Mouse (Mus musculus) heart, postnatal 0 days (tissue): ENCODE data around the gene Vmn2r107. TPM values are rescaled to one million over a fixed set of nuclear protein-coding genes. Genes with fewer than 3 reads are reported as not detected.

Experiments
- ATAC-seq: fragments of 200-750 bp; cut with Nextera tagmentation; 2 replicates; pipeline ENCODE4 v1.8.0; 2017; ENCODE audit warnings: low read depth, moderate number of reproducible peaks, moderate library complexity; ENCODE audit not compliant: insufficient read depth
- DNase-seq: peaks from one replicate; pipeline ENCODE4 v3.0.0-alpha.2; 2016; ENCODE audit warnings: low spot score
- H3K27ac ChIP-seq: fragments of 300-500 bp; sonication (generic); 2 replicates; pipeline ENCODE4 v1.5.1; 2014; ENCODE audit warnings: low read depth, mild to moderate bottlenecking
- H3K27me3 ChIP-seq: fragments of 300-500 bp; sonication (generic); 2 replicates; pipeline ENCODE4 v1.6.1; 2014; ENCODE audit warnings: low read length, mixed read lengths; ENCODE audit not compliant: control insufficient read depth, insufficient read depth
- H3K36me3 ChIP-seq: fragments of 300-500 bp; sonication (generic); replicated peaks from 2 replicates; pipeline ENCODE4 v1.6.1; 2014; ENCODE audit warnings: low read length, mixed read lengths; ENCODE audit not compliant: control insufficient read depth, insufficient read depth
- H3K4me1 ChIP-seq: fragments of 300-500 bp; sonication (generic); 2 replicates; pipeline ENCODE4 v1.6.1; 2014; ENCODE audit warnings: antibody characterized with exemption; ENCODE audit not compliant: control insufficient read depth, insufficient read depth
- H3K4me2 ChIP-seq: fragments of 300-500 bp; sonication (generic); 2 replicates; pipeline ENCODE4 v1.6.1; 2014; ENCODE audit warnings: low read depth, mild to moderate bottlenecking, low read length, moderate library complexity
- H3K4me3 ChIP-seq: fragments of 300-500 bp; sonication (generic); 2 replicates; pipeline ENCODE4 v1.5.1; 2014; ENCODE audit warnings: low read depth, low read length
- H3K9ac ChIP-seq: fragments of 300-500 bp; sonication (generic); replicated peaks from 2 replicates; pipeline ENCODE4 v1.6.1; 2014; ENCODE audit warnings: low read depth, low read length, mixed read lengths
- H3K9me3 ChIP-seq: fragments of 300-500 bp; sonication (generic); replicated peaks from 2 replicates; pipeline ENCODE4 v1.6.1; 2016; ENCODE audit warnings: low read length; ENCODE audit not compliant: control insufficient read depth
- CTCF ChIP-seq: IDR thresholded peaks from 2 replicates; pipeline ENCODE4 v1.5.1; 2016; ENCODE audit warnings: antibody characterized with exemption, control low read depth, low read depth
- EP300 ChIP-seq: IDR thresholded peaks from 2 replicates; pipeline ENCODE4 v1.6.1; 2016; ENCODE audit warnings: antibody characterized with exemption, low read depth
- WGBS: fragments of 180-500 bp; shearing (Covaris S2); extraction: QIAGEN DNeasy Blood & Tissue Kit; methylation state at CpG from one replicate; pipeline ENCODE4 v1.1.7; 2014; 5-methylcytosine and 5-hydroxymethylcytosine counted together
- polyA plus RNA-seq: library from polyadenylated mRNA; unstranded; fragments of >200 nt; fragmentation: Nextera tagmentation; extraction: Ambion mirVana; gene quantifications from 2 replicates; pipeline ENCODE4 v1.2.1, GENCODE M21; 2015
- total RNA-seq: library from RNA; depleted of rRNA; stranded (reverse); fragments of >200 nt; gene quantifications from 2 replicates; pipeline ENCODE4 v1.2.3, GENCODE M21; 2014; ENCODE audit warnings: low replicate concordance; rRNA removed

Gene Vmn2r107
- not detected in 2 replicates for total RNA-seq
- polyA plus RNA-seq: not detected in 2 replicates

DNA sequence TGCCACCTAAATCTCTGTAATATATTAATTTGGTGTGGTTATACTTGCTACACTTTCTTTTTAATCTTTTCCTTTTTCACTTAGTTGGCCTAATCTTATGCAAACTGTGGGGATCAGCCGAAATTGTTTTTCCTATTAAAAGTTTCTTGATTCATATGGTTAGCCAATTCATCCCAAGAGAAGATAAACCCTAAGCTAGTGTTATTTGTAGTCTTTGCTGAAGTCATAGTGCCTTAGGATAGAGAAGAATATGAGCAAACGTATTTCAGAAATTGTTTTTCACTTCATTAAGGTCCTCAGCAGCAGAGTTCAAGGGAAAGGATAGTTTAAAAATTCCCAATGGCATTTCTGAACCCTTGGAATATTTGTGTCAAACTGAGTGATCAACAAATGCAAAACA lies at the start of gene Vmn2r107:
Vmn2r107 (plus strand) TSS at position 301 of the 400 bp plus-strand sequence.
- Histone ChIP-seq H3K4me1 (no peaks in the 10 kb centered on the region), H3K27ac (no peak within 1 kb of the TSS), H3K4me3 (no peak within 1 kb of the TSS), H3K36me3 (no peaks in the 10 kb centered on the region), H3K9me3 (no peaks in the 10 kb centered on the region), H3K4me2 (no peak within 1 kb of the TSS), H3K27me3 (no peaks in the 10 kb centered on the region), H3K9ac (no peak within 1 kb of the TSS)
- no peak for DNase-seq
- ATAC-seq: no peak
- TF ChIP-seq CTCF (no peak), EP300 (no peak)
- WGBS: 46% methylated on average over 2 of the region's 2 CpGs

GRCm38 (mm10) chr17:20305790-20306189 lies 39.3 kb upstream of the Vmn2r107 start:
- WGBS: 71% methylated on average over 1 of the region's 1 CpGs
- no peak for ATAC-seq

DNA sequence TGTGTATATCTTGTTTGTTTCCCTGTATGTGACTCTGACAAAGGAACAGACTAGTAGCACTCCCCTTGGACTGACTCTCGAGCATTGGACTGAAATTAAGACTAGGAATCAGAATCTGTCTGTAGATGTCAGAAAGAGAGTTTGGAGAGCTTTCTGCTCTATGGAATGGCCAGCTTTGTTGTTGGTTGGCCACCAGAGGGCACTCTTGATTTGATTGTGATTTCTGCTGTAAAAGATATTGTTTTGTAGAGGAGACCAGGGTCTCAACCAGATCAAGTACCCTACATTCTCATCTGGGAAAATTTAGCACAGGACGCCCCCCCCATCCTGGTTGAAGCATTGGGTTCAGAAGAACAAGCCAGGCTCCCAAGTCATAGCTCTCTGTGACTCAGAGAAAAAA lies 54.1 kb downstream of the Vmn2r107 start:
- no peaks in the 10 kb centered on the region for H3K4me1 ChIP-seq

More at GRCm38 (mm10) chr17:20305790-20306189, 39.3 kb upstream of the Vmn2r107 start:
- DNase-seq: no peak
- Histone ChIP-seq H3K9ac (no peak overlapping the region), H3K36me3 (no peaks in the 10 kb centered on the region), H3K4me2 (no peak overlapping the region), H3K4me1 (no peaks in the 10 kb centered on the region), H3K27me3 (no peaks in the 10 kb centered on the region), H3K4me3 (no peak overlapping the region), H3K9me3 (peaks cover 3% of the 10 kb centered on the region; the same call in 1 of the 2 replicates), H3K27ac (no peak overlapping the region)
- TF ChIP-seq CTCF (no peak), EP300 (no peak)

GRCm38 (mm10) chr17:20413846-20414245 lies 68.8 kb downstream of the Vmn2r107 start, which contains the start of gene Vmn1r224:
Vmn1r224 (plus strand) TSS chr17:20414146.
- DNase-seq (no peak), ATAC-seq (no peak)
- peaks cover 4% of the 10 kb centered on the region; the same call in 1 of the 2 replicates for H3K9me3 ChIP-seq
- H3K27ac ChIP-seq: no peak within 1 kb of the TSS
- H3K27me3 ChIP-seq: no peaks in the 10 kb centered on the region
- 19% methylated on average over 1 of the region's 1 CpGs for WGBS
- no peak within 1 kb of the TSS for H3K4me3 ChIP-seq
- TF ChIP-seq EP300 (no peak), CTCF (no peak)
- H3K4me2 ChIP-seq: no peak within 1 kb of the TSS
- H3K36me3 ChIP-seq: no peaks in the 10 kb centered on the region
- H3K9ac ChIP-seq: no peak within 1 kb of the TSS
- no peaks in the 10 kb centered on the region for H3K4me1 ChIP-seq

More for the DNA sequence above, 54.1 kb downstream of the Vmn2r107 start:
- Histone ChIP-seq H3K27ac (no peak overlapping the region), H3K9me3 (peaks cover 12% of the 10 kb centered on the region; the same call in 1 of the 2 replicates), H3K9ac (no peak overlapping the region), H3K27me3 (no peaks in the 10 kb centered on the region), H3K4me3 (no peak overlapping the region), H3K4me2 (no peak overlapping the region), H3K36me3 (no peaks in the 10 kb centered on the region)
- no peak for DNase-seq
- ATAC-seq: no peak
- 28% methylated on average over 2 of the region's 2 CpGs for WGBS
- TF ChIP-seq CTCF: no peak
- no peak for TF ChIP-seq EP300

Other genes starting within 250 kb of the Vmn2r107 start
- gene Fpr-rs7, start 231.0 kb upstream of the Vmn2r107 start, total RNA-seq: not detected in 2 replicates
- not detected in 2 replicates for gene Fpr-rs7, start 231.0 kb upstream of the Vmn2r107 start, polyA plus RNA-seq
- not detected in 2 replicates for gene Fpr-rs6, start 162.1 kb upstream of the Vmn2r107 start, total RNA-seq
- gene Fpr-rs6, start 162.1 kb upstream of the Vmn2r107 start, polyA plus RNA-seq: not detected in 2 replicates
- not detected in 2 replicates for gene Vmn2r105, start 110.2 kb upstream of the Vmn2r107 start, total RNA-seq
- gene Vmn2r105, start 110.2 kb upstream of the Vmn2r107 start, polyA plus RNA-seq: not detected in 2 replicates
- gene Vmn2r106, start 59.7 kb upstream of the Vmn2r107 start, total RNA-seq: not detected in 2 replicates
- not detected in 2 replicates for gene Vmn2r106, start 59.7 kb upstream of the Vmn2r107 start, polyA plus RNA-seq
- gene Vmn1r224, start 68.9 kb downstream of the Vmn2r107 start, total RNA-seq: not detected in 2 replicates
- gene Vmn1r224, start 68.9 kb downstream of the Vmn2r107 start, polyA plus RNA-seq: not detected in 2 replicates
- not detected in 2 replicates for gene Vmn2r108, start 136.1 kb downstream of the Vmn2r107 start, total RNA-seq
- gene Vmn2r108, start 136.1 kb downstream of the Vmn2r107 start, polyA plus RNA-seq: not detected in 2 replicates
- not detected in 2 replicates for gene Vmn1r225, start 152.9 kb downstream of the Vmn2r107 start, total RNA-seq
- gene Vmn1r225, start 152.9 kb downstream of the Vmn2r107 start, polyA plus RNA-seq: not detected in 2 replicates
- gene Vmn2r109, start 219.5 kb downstream of the Vmn2r107 start, total RNA-seq: not detected in 2 replicates
- not detected in 2 replicates for gene Vmn2r109, start 219.5 kb downstream of the Vmn2r107 start, polyA plus RNA-seq